Comparison of ENCODE assay signal across 9 mouse cellular contexts in genomic region chr2:61812536-61812935, GRCm38 (mm10). TPM values are rescaled to one million over a fixed set of nuclear protein-coding genes. Genes with fewer than 3 reads are reported as not detected.
DNase-seq lines count a peak whose midpoint lies in the region; ATAC-seq and TF ChIP-seq lines count a peak whose summit lies in the region.
"Had no signal": no experiment of that assay in that cellular context is flagged by ENCODE, and none has a peak within 500 bp of the region (broad histone marks: within the 10 kb centered on the region; RNA-seq: fewer than 3 reads in every experiment).

No protein-coding gene starts in this region.

- H3K9ac ChIP-seq in heart, embryonic 12.5 days, result peak overlapping the region; percentile 63
- peak overlapping the region; percentile 53; the same call in 1 of the 2 replicates for H3K9ac ChIP-seq in hindbrain, embryonic 11.5 days (ENCODE audit: low read depth, low read length)
- H3K9ac ChIP-seq in midbrain, embryonic 12.5 days (replicated peaks), result peak overlapping the region; percentile 58; the same call in 1 of the 2 replicates

- no peaks in the 10 kb centered on the region for H3K36me3 ChIP-seq in heart, embryonic 12.5 days
- H3K36me3 ChIP-seq in hindbrain, embryonic 11.5 days (ENCODE audit: control insufficient read depth, insufficient read depth, low read length), result no peaks in the 10 kb centered on the region
- H3K36me3 ChIP-seq in midbrain, embryonic 12.5 days, result no peaks in the 10 kb centered on the region
- no peaks in the 10 kb centered on the region for H3K36me3 ChIP-seq in thymus, adult 2 months (ENCODE audit: control insufficient read depth, insufficient read depth, low read length)

- TF ChIP-seq CTCF in cerebellum, adult 2 months (IDR thresholded peaks at IDR 0.05; ENCODE audit: borderline replicate concordance, insufficient read depth, low read depth, low read length), result no peak
- TF ChIP-seq CTCF in thymus, adult 2 months (IDR thresholded peaks at IDR 0.05; ENCODE audit: borderline replicate concordance, control insufficient read depth, extremely low read depth, insufficient read depth, low read length, poor library complexity), result no peak

- no peak for DNase-seq in heart, postnatal 14 days
- peak; percentile 26 for DNase-seq in ZHBTc4 (ENCODE audit: low read depth, low spot score)
- DNase-seq in hindbrain, embryonic 11.5 days (ENCODE audit: low spot score), result peak; percentile 60
- no peak for DNase-seq in cerebellum, adult 8-10 months
- no peak for DNase-seq in cerebellum, adult 2 months
- no peak for DNase-seq in thymus, adult 2 months

- H3K9me3 ChIP-seq in heart, embryonic 12.5 days (replicated peaks), result no peaks in the 10 kb centered on the region
- H3K9me3 ChIP-seq in hindbrain, embryonic 11.5 days (ENCODE audit: control insufficient read depth, low read length), result no peaks in the 10 kb centered on the region
- no peaks in the 10 kb centered on the region for H3K9me3 ChIP-seq in midbrain, embryonic 12.5 days

- 3% methylated on average over 12 of the region's 12 CpGs for WGBS in heart, embryonic 12.5 days
- WGBS in hindbrain, embryonic 11.5 days, result under 1% methylated on average over 12 of the region's 12 CpGs
- WGBS in midbrain, embryonic 12.5 days, result 2% methylated on average over 12 of the region's 12 CpGs
- 63% methylated on average over 12 of the region's 12 CpGs for WGBS in cerebellum, adult 2 months
- WGBS in thymus, adult 2 months, result 8% methylated on average over 12 of the region's 12 CpGs

- ATAC-seq in heart, embryonic 12.5 days (ENCODE audit: insufficient number of reproducible peaks, low FRiP score), result no peak
- ATAC-seq in hindbrain, embryonic 11.5 days (ENCODE audit: low FRiP score), result no peak
- no peak for ATAC-seq in midbrain, embryonic 12.5 days (ENCODE audit: low FRiP score, low read depth)

- no peak overlapping the region for H3K27ac ChIP-seq in heart, embryonic 12.5 days (ENCODE audit: poor library complexity, severe bottlenecking)
- H3K27ac ChIP-seq in hindbrain, embryonic 11.5 days (ENCODE audit: low read depth, low read length), result no peak overlapping the region
- H3K27ac ChIP-seq in midbrain, embryonic 12.5 days (replicated peaks), result no peak overlapping the region
- no peak overlapping the region for H3K27ac ChIP-seq in cerebellum, adult 2 months (ENCODE audit: insufficient read depth, low read length)
- H3K27ac ChIP-seq in thymus, adult 2 months (ENCODE audit: control insufficient read depth, insufficient read depth, low read length), result no peak overlapping the region

- peaks cover 13% of the 10 kb centered on the region for H3K4me1 ChIP-seq in heart, embryonic 12.5 days (replicated peaks)
- peaks cover 4% of the 10 kb centered on the region; the same call in 1 of the 2 replicates for H3K4me1 ChIP-seq in hindbrain, embryonic 11.5 days (replicated peaks; ENCODE audit: control insufficient read depth, insufficient read depth, low read length)
- H3K4me1 ChIP-seq in midbrain, embryonic 12.5 days, result peaks cover 15% of the 10 kb centered on the region
- H3K4me1 ChIP-seq in cerebellum, adult 2 months (ENCODE audit: control insufficient read depth, insufficient read depth, low read length), result no peaks in the 10 kb centered on the region
- H3K4me1 ChIP-seq in thymus, adult 2 months (replicated peaks; ENCODE audit: control insufficient read depth, insufficient read depth, low read length), result peaks cover 11% of the 10 kb centered on the region

- H3K4me3 ChIP-seq in heart, embryonic 12.5 days, result peak overlapping the region; percentile 55
- peak overlapping the region; percentile 47 for H3K4me3 ChIP-seq in hindbrain, embryonic 11.5 days (ENCODE audit: low read depth, low read length)
- peak overlapping the region; percentile 53 for H3K4me3 ChIP-seq in midbrain, embryonic 12.5 days
- H3K4me3 ChIP-seq in cerebellum, adult 2 months (replicated peaks; ENCODE audit: insufficient read depth, low read depth, low read length), result no peak overlapping the region
- no peak overlapping the region for H3K4me3 ChIP-seq in thymus, adult 2 months (ENCODE audit: control insufficient read depth, insufficient read depth, low read length)

- TF ChIP-seq POLR2A in cerebellum, adult 2 months (IDR thresholded peaks at IDR 0.05; ENCODE audit: borderline replicate concordance, insufficient read depth, low read length), result no peak
- no peak for TF ChIP-seq POLR2A in thymus, adult 2 months (IDR thresholded peaks at IDR 0.05; ENCODE audit: control insufficient read depth, extremely low read depth, insufficient read depth, low read length, poor library complexity)

- intact Hi-C loops in heart, postnatal 14 days (cut with DNase I), result no loop called here

- peak overlapping the region; percentile 88 for H3K4me2 ChIP-seq in heart, embryonic 12.5 days
- peak overlapping the region; percentile 88 for H3K4me2 ChIP-seq in hindbrain, embryonic 11.5 days (replicated peaks; ENCODE audit: low read depth, low read length)
- peak overlapping the region; percentile 90 for H3K4me2 ChIP-seq in midbrain, embryonic 12.5 days (replicated peaks)

- H3K27me3 ChIP-seq in heart, embryonic 12.5 days (replicated peaks), result peaks cover 65% of the 10 kb centered on the region
- H3K27me3 ChIP-seq in hindbrain, embryonic 11.5 days (ENCODE audit: control insufficient read depth, insufficient read depth, low read length), result peaks cover 55% of the 10 kb centered on the region
- peaks cover 67% of the 10 kb centered on the region for H3K27me3 ChIP-seq in midbrain, embryonic 12.5 days
- peaks cover 15% of the 10 kb centered on the region; the same call in 1 of the 2 replicates for H3K27me3 ChIP-seq in cerebellum, adult 2 months (ENCODE audit: control insufficient read depth, insufficient read depth, low read length)
- H3K27me3 ChIP-seq in thymus, adult 2 months (ENCODE audit: control insufficient read depth, insufficient read depth, low read length), result peaks cover 37% of the 10 kb centered on the region
- H3K27me3 ChIP-seq: CH12.LX had no signal

RNA-seq across cellular contexts. Expression of gene Tbr1, which starts 9.8 kb away (rescaled TPM):
- not detected in 2 replicates for polyA plus RNA-seq in heart, embryonic 12.5 days (2016; fragmentation: Nextera tagmentation; extraction: Ambion mirVana)
- total RNA-seq in heart, postnatal 14 days (2021), result not detected
- 0.11 TPM in 1 of 2 replicates, not detected in the other for polyA plus RNA-seq in hindbrain, embryonic 11.5 days (2014; fragmentation: Nextera tagmentation; extraction: Ambion mirVana)
- 1.5 and 4.0 TPM in 2 replicates for polyA plus RNA-seq in midbrain, embryonic 12.5 days (2016; fragmentation: Nextera tagmentation; extraction: Ambion mirVana)
- polyA plus RNA-seq in cerebellum, adult 2 months (2012; rRNA removed), result 0.39 and 0.57 TPM in 2 replicates
- polyA plus RNA-seq in thymus, adult 2 months (2012; rRNA removed), result 0.22 and 0.23 TPM in 2 replicates

Comparison
In these comparisons a context has a peak if more than half of its experiments do, and no peak if none do; other contexts are left out.
1. H3K4me3 ChIP-seq: peak in heart, embryonic 12.5 days (single experiment), hindbrain, embryonic 11.5 days (single experiment) and midbrain, embryonic 12.5 days (single experiment); none in cerebellum, adult 2 months (single experiment) and thymus, adult 2 months (single experiment).
2. DNase-seq: peak in ZHBTc4 (single experiment) and hindbrain, embryonic 11.5 days (single experiment); none in heart, postnatal 14 days (0 of 2), cerebellum, adult 8-10 months (single experiment), cerebellum, adult 2 months (0 of 2) and thymus, adult 2 months (single experiment).
3. Peak in every context shown above with its lines, with median percentiles within 50 percentile points of each other: H3K4me2 ChIP-seq and H3K9ac ChIP-seq.